Mouse (Mus musculus): ENCODE measurements around the gene Prkca.

GRCm38 (mm10) chr11:108079454-108079853, 264.3 kb downstream of the Prkca start:
- no peak for TF ChIP-seq CTCF (conservative IDR thresholded peaks at IDR 0.05; ENCODE audit: insufficient read depth, insufficient read length, low read depth, low read length)
- TF ChIP-seq POLR2A (IDR thresholded peaks at IDR 0.05; ENCODE audit: low read depth, low read length): no peak
